Mouse (Mus musculus): ENCODE results near the gene Zkscan16. TPM values are rescaled to one million over a fixed set of nuclear protein-coding genes. Genes with fewer than 3 reads are reported as not detected.

The Zkscan16 gene
- polyA plus RNA-seq, 1 experiment = not detected

- TF ChIP-seq GATA1 (IDR thresholded peaks at IDR 0.05; ENCODE audit: low read length) = no peak
Observed at GRCm38 (mm10) chr4:58982806-58983205, 39.4 kb downstream of the Zkscan16 start.

GRCm38 (mm10) chr4:58985157-58985648 lies 41.8 kb downstream of the Zkscan16 start:
- no peak for TF ChIP-seq GATA1 (IDR thresholded peaks at IDR 0.05; ENCODE audit: low read length)

- no peak for TF ChIP-seq GATA1 (IDR thresholded peaks at IDR 0.05; ENCODE audit: low read length)
Observed at GRCm38 (mm10) chr4:58986540-58987190, 43.2 kb downstream of the Zkscan16 start, which contains the start of gene Ptgr1. Gene Ptgr1, minus strand, starts transcription at chr4:58987119.

GRCm38 (mm10) chr4:58989303-58989898 lies 46.0 kb downstream of the Zkscan16 start:
- TF ChIP-seq GATA1 (IDR thresholded peaks at IDR 0.05; ENCODE audit: low read length) = no peak

GRCm38 (mm10) chr4:58990609-58991434 lies 47.4 kb downstream of the Zkscan16 start:
- no peak for TF ChIP-seq GATA1 (IDR thresholded peaks at IDR 0.05; ENCODE audit: low read length)

GRCm38 (mm10) chr4:58992195-58992594 lies 48.8 kb downstream of the Zkscan16 start:
- TF ChIP-seq GATA1 (IDR thresholded peaks at IDR 0.05; ENCODE audit: low read length) = no peak

- no peak for TF ChIP-seq GATA1 (IDR thresholded peaks at IDR 0.05; ENCODE audit: low read length)
Observed at GRCm38 (mm10) chr4:58994762-58995161, 51.3 kb downstream of the Zkscan16 start, which contains the start of gene Dnajc25. Gene Dnajc25, plus strand, starts transcription at chr4:58995062.

- TF ChIP-seq GATA1 (IDR thresholded peaks at IDR 0.05; ENCODE audit: low read length) = no peak
Observed at GRCm38 (mm10) chr4:58995251-58995693, 51.8 kb downstream of the Zkscan16 start.

- no peak for TF ChIP-seq GATA1 (IDR thresholded peaks at IDR 0.05; ENCODE audit: low read length)
Observed at GRCm38 (mm10) chr4:58997081-58997480, 53.7 kb downstream of the Zkscan16 start.

GRCm38 (mm10) chr4:58998688-58999087 lies 55.3 kb downstream of the Zkscan16 start:
- TF ChIP-seq GATA1 (IDR thresholded peaks at IDR 0.05; ENCODE audit: low read length) = peak; percentile 38

GRCm38 (mm10) chr4:58999686-59000085 lies 56.3 kb downstream of the Zkscan16 start:
- no peak for TF ChIP-seq GATA1 (IDR thresholded peaks at IDR 0.05; ENCODE audit: low read length)

GRCm38 (mm10) chr4:59000614-59001013 lies 57.2 kb downstream of the Zkscan16 start:
- no peak for TF ChIP-seq GATA1 (IDR thresholded peaks at IDR 0.05; ENCODE audit: low read length)

- TF ChIP-seq GATA1 (IDR thresholded peaks at IDR 0.05; ENCODE audit: low read length) = no peak
Observed at GRCm38 (mm10) chr4:59002948-59003805, 59.7 kb downstream of the Zkscan16 start, which contains the start of gene Gm20503. Gene Gm20503, plus strand, starts transcription at chr4:59003210.

GRCm38 (mm10) chr4:59003806-59004200 lies 60.4 kb downstream of the Zkscan16 start:
- TF ChIP-seq GATA1 (IDR thresholded peaks at IDR 0.05; ENCODE audit: low read length) = no peak

- TF ChIP-seq GATA1 (IDR thresholded peaks at IDR 0.05; ENCODE audit: low read length) = no peak
Observed at GRCm38 (mm10) chr4:59006211-59006610, 62.8 kb downstream of the Zkscan16 start.

All from G1E-ER4 (cell line).